Mouse (Mus musculus) cerebellum, adult 2 months (tissue): ENCODE results near the gene Rps13.

ENCODE experiments used
- CTCF ChIP-seq: fragments of 200-500 bp; IDR thresholded peaks from 2 replicates; pipeline ENCODE4 v1.5.1; 2011; ENCODE audit warnings: low read depth, mild to moderate bottlenecking, control low read depth, low read length, moderate library complexity, borderline replicate concordance; ENCODE audit not compliant: insufficient read depth
- POLR2A ChIP-seq: fragments of 200-500 bp; IDR thresholded peaks from 2 replicates; pipeline ENCODE4 v1.6.1; 2011; ENCODE audit warnings: low read length, control low read depth, borderline replicate concordance; ENCODE audit not compliant: insufficient read depth

DNA sequence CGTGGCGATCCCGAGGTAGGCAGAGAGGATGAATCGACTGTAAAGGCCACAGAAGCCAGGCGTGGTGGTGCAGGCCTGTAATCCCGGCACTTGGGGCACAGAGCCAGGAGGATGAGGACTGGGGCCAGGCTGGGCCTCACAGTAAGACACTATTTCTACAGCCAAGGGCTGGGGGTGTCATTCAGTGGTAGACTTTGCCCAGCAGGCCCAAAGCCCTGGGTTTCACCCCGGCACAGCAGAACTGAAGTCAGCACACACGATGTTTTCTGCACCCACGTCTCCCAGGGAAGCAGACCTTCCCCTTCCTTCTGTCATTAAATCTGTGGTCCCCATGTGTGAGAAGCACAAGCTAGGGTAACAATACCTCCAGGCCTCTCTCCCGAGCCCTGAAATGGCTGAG lies 35.6 kb downstream of the Rps13 start:
- TF ChIP-seq POLR2A (no peak), CTCF (no peak)
